Mouse (Mus musculus) cerebellum, adult 2 months (tissue): ENCODE measurements at regions not wholly inside any gene's neighbourhood (a gene's known extent, or its start where the extent isn't known, plus 50 kb on each side); places are given as distances from the start of the nearest gene placed in this dataset.

Source experiments
- CTCF ChIP-seq: fragments of 200-500 bp; IDR thresholded peaks from 2 replicates; pipeline ENCODE4 v1.5.1; 2011; ENCODE audit warnings: low read depth, mild to moderate bottlenecking, control low read depth, low read length, moderate library complexity, borderline replicate concordance; ENCODE audit not compliant: insufficient read depth
- POLR2A ChIP-seq: fragments of 200-500 bp; IDR thresholded peaks from 2 replicates; pipeline ENCODE4 v1.6.1; 2011; ENCODE audit warnings: low read length, control low read depth, borderline replicate concordance; ENCODE audit not compliant: insufficient read depth

DNA sequence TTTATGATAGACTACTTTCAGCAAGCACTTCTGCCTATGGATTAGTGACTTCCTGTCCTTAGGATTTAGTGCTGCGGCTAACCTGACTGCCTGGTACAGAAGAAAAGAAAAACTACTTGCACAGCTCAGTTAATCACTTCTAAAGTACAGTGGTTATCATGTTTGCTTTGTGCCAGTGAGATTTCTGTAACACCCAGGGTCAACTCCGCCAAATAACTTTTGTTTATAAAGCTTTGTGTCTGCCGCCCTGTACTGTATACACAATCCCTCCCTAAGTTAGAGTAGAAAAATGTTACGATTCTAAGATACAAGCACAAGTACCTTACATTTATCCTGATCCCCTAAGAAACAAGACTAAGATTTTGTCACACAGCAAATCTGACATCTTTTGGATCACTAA is 120.1 kb upstream of the Ift57 start:
- TF ChIP-seq POLR2A (no peak), CTCF (no peak)
